ENCODE assay signal across 8 mouse cellular contexts in the genomic region with DNA sequence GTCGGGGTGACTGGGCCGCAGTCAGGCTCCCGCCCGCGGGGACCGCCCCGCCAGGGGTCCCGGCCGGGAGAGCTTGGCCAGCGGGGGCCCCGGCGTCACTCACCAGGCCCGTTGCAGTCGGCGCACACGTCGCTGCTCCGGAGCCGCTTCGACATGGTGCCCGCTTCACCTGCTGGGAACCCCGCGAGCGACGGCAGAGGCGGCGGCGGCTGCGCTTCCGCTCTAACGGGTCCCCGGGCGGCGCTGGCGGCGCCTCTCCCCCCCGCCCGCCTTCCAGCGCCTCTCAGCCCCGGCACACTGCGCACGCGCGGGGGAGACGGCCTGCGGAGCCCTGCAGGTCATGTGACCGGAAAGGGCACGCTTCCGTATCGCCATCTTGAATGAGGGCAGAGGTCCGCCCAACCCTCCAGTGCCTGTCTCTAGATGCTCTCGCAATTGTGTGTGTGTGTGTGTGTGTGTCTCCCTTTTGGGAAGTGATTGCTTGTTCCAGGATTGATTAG. TPM values are rescaled to one million over a fixed set of nuclear protein-coding genes. Genes with fewer than 3 reads are reported as not detected.
DNase-seq lines count a peak whose midpoint lies in the region; ATAC-seq and TF ChIP-seq lines count a peak whose summit lies in the region.

No protein-coding gene starts in this region.

- peak overlapping the region; percentile 94 for H3K9ac ChIP-seq in kidney, embryonic 14.5 days (ENCODE audit: low read depth, low read length)
- H3K9ac ChIP-seq in limb, embryonic 15.5 days, result peak overlapping the region; percentile 86

- H3K27me3 ChIP-seq in kidney, embryonic 14.5 days (ENCODE audit: control insufficient read depth, insufficient read depth, low read length), result no peaks in the 10 kb centered on the region; the same call in 1 of the 2 replicates
- no peaks in the 10 kb centered on the region for H3K27me3 ChIP-seq in limb, embryonic 15.5 days

- under 1% methylated on average over 41 of the region's 52 CpGs for WGBS in kidney, embryonic 14.5 days
- whole genome bisulfite sequencing in limb, embryonic 15.5 days, result under 1% methylated on average over 49 of the region's 52 CpGs

- H3K9me3 ChIP-seq in kidney, embryonic 14.5 days (ENCODE audit: control insufficient read depth, low read length), result no peaks in the 10 kb centered on the region
- H3K9me3 ChIP-seq in limb, embryonic 15.5 days, result no peaks in the 10 kb centered on the region

- no peak for TF ChIP-seq CTCF in bone marrow macrophage, adult 2 months (IDR thresholded peaks at IDR 0.05; ENCODE audit: low read depth, low read length)
- TF ChIP-seq CTCF in embryonic fibroblast, embryonic 13.5 days (IDR thresholded peaks at IDR 0.05; ENCODE audit: borderline replicate concordance, insufficient read depth, low read length), result no peak

- H3K4me1 ChIP-seq in bone marrow macrophage, adult 2 months (ENCODE audit: control insufficient read depth, insufficient read depth, low read length), result peaks cover 29% of the 10 kb centered on the region
- H3K4me1 ChIP-seq in embryonic fibroblast, embryonic 13.5 days (ENCODE audit: control insufficient read depth, insufficient read depth, low read length), result peaks cover 8% of the 10 kb centered on the region
- H3K4me1 ChIP-seq in kidney, embryonic 14.5 days (ENCODE audit: control insufficient read depth, insufficient read depth, low read length), result peaks cover 12% of the 10 kb centered on the region
- peaks cover 28% of the 10 kb centered on the region for H3K4me1 ChIP-seq in limb, embryonic 15.5 days

- peak overlapping the region; percentile 72 for H3K4me3 ChIP-seq in bone marrow macrophage, adult 2 months (ENCODE audit: insufficient read depth, low read length)
- H3K4me3 ChIP-seq in embryonic fibroblast, embryonic 13.5 days (ENCODE audit: insufficient read depth, low read length), result peak overlapping the region; percentile 96
- peak overlapping the region; percentile 98 for H3K4me3 ChIP-seq in kidney, embryonic 14.5 days (ENCODE audit: low read length)
- H3K4me3 ChIP-seq in limb, embryonic 15.5 days, result peak overlapping the region; percentile 99

- H3K36me3 ChIP-seq in kidney, embryonic 14.5 days (ENCODE audit: control insufficient read depth, insufficient read depth, low read length), result no peaks in the 10 kb centered on the region
- 0 out of 2 replicates have a peak, but pooled peaks cover 4% of the 10 kb centered on the region for H3K36me3 ChIP-seq in limb, embryonic 15.5 days

- H3K4me2 ChIP-seq in kidney, embryonic 14.5 days (replicated peaks; ENCODE audit: low read depth, low read length), result peak overlapping the region; percentile 71
- H3K4me2 ChIP-seq in limb, embryonic 15.5 days, result peak overlapping the region; percentile 80

- peak; percentile 100 for DNase-seq in A20 (ENCODE audit: low read depth, low spot score)
- DNase-seq in heart, adult 9 months (ENCODE audit: low spot score in 2 of 2), result peak; percentile 97
- DNase-seq in monocyte, adult 2 months (ENCODE audit: low read depth in 1 of 2, low spot score in 2 of 2), result peak; percentile 90 to 92
- peak; percentile 98 to 99 for DNase-seq in spleen, postnatal 36 days (ENCODE audit: low spot score in 2 of 2)

- no peak for TF ChIP-seq POLR2A in bone marrow macrophage, adult 2 months (IDR thresholded peaks at IDR 0.05; ENCODE audit: borderline replicate concordance, low read depth, low read length)
- TF ChIP-seq POLR2A in embryonic fibroblast, embryonic 13.5 days (IDR thresholded peaks at IDR 0.05; ENCODE audit: low read depth, low read length), result peak; percentile 81

- peak overlapping the region; percentile 77 for H3K27ac ChIP-seq in bone marrow macrophage, adult 2 months (ENCODE audit: insufficient read depth, low read depth, low read length)
- peak overlapping the region; percentile 46 for H3K27ac ChIP-seq in embryonic fibroblast, embryonic 13.5 days (ENCODE audit: insufficient read depth, low read length)
- peak overlapping the region; percentile 77 for H3K27ac ChIP-seq in kidney, embryonic 14.5 days (ENCODE audit: low read depth, low read length)
- H3K27ac ChIP-seq in limb, embryonic 15.5 days, result peak overlapping the region; percentile 96

- ATAC-seq in kidney, embryonic 14.5 days (ENCODE audit: low FRiP score, low TSS enrichment), result peak; percentile 82
- ATAC-seq in limb, embryonic 15.5 days (ENCODE audit: insufficient number of reproducible peaks, low FRiP score, low TSS enrichment, low read depth), result peak; percentile 88

RNA-seq across cellular contexts. Expression of a gene that starts 1.2 kb away (rescaled TPM):
- polyA plus RNA-seq in bone marrow macrophage, adult 2 months (2012; ENCODE audit: insufficient read depth, insufficient read length, missing spikeins), result 102 and 116 TPM in 2 replicates
- 85.8 and 104 TPM in 2 replicates for polyA plus RNA-seq in embryonic fibroblast, embryonic 13.5 days (2011; ENCODE audit: insufficient read length, low read depth, missing spikeins)
- 37.0 and 67.9 TPM in 2 replicates for polyA plus RNA-seq in kidney, embryonic 14.5 days (2014; fragmentation: Nextera tagmentation; extraction: Ambion mirVana)
- 40.8 and 47.0 TPM in 2 replicates for polyA plus RNA-seq in limb, embryonic 15.5 days (2015; fragmentation: Nextera tagmentation; extraction: Ambion mirVana)

RNA-seq across cellular contexts. Expression of a gene that starts 2.1 kb away (rescaled TPM):
- polyA plus RNA-seq in bone marrow macrophage, adult 2 months (2012; ENCODE audit: insufficient read depth, insufficient read length, missing spikeins), result 111 and 116 TPM in 2 replicates
- 50.0 and 58.0 TPM in 2 replicates for polyA plus RNA-seq in embryonic fibroblast, embryonic 13.5 days (2011; ENCODE audit: insufficient read length, low read depth, missing spikeins)
- polyA plus RNA-seq in kidney, embryonic 14.5 days (2014; fragmentation: Nextera tagmentation; extraction: Ambion mirVana), result 32.8 and 41.7 TPM in 2 replicates
- polyA plus RNA-seq in limb, embryonic 15.5 days (2015; fragmentation: Nextera tagmentation; extraction: Ambion mirVana), result 44.9 and 47.8 TPM in 2 replicates

RNA-seq across cellular contexts. Expression of a gene that starts 50.0 kb away (rescaled TPM):
- polyA plus RNA-seq in bone marrow macrophage, adult 2 months (2012; ENCODE audit: insufficient read depth, insufficient read length, missing spikeins), result 32.9 and 35.7 TPM in 2 replicates
- 24.2 and 31.2 TPM in 2 replicates for polyA plus RNA-seq in embryonic fibroblast, embryonic 13.5 days (2011; ENCODE audit: insufficient read length, low read depth, missing spikeins)
- 128 and 143 TPM in 2 replicates for polyA plus RNA-seq in kidney, embryonic 14.5 days (2014; fragmentation: Nextera tagmentation; extraction: Ambion mirVana)
- 73.5 and 76.4 TPM in 2 replicates for polyA plus RNA-seq in limb, embryonic 15.5 days (2015; fragmentation: Nextera tagmentation; extraction: Ambion mirVana)

Comparison
In these comparisons a context has a peak if more than half of its experiments do, and no peak if none do; other contexts are left out.
1. Peak in every context shown above with its lines: DNase-seq, ATAC-seq, H3K4me3 ChIP-seq and H3K27ac ChIP-seq.
2. H3K27ac ChIP-seq: peak in every context shown above with its lines; median percentile 96 in limb, embryonic 15.5 days; 77 in bone marrow macrophage, adult 2 months; 77 in kidney, embryonic 14.5 days; 46 in embryonic fibroblast, embryonic 13.5 days.